Mouse (Mus musculus): ENCODE measurements around the gene Ero1lb. TPM values are rescaled to one million over a fixed set of nuclear protein-coding genes. Genes with fewer than 3 reads are reported as not detected.

The Ero1lb gene
- total and polyA plus RNA-seq, 3 experiments = 20.4 to 34.8 (median 26.6) TPM

GRCm38 (mm10) chr13:12519371-12519770 lies 46.3 kb upstream of the Ero1lb start:
- H3K79me2 ChIP-seq (replicated peaks; ENCODE audit: control insufficient read depth, extremely low read depth, insufficient read depth, poor library complexity, severe bottlenecking) = no peaks in the 10 kb centered on the region
- H3K36me3 ChIP-seq (replicated peaks in 1 of 2; ENCODE audit: control insufficient read depth in 1 of 2, insufficient read depth in 1 of 2, low read length in 1 of 2) = no peaks in the 10 kb centered on the region
- in situ Hi-C loops (cut with MboI; ENCODE audit: low pct_ligation_motif_present, low pct_unique_long_range_greater_than_20kb, low sequenced_read_pairs) (no loop called here), dilution Hi-C loops (cut with MboI; ENCODE audit: extremely low pct_ligation_motif_present, extremely low pct_unique_long_range_greater_than_20kb, low sequenced_read_pairs) (no loop called here)
- H3K9me3 ChIP-seq (replicated peaks; ENCODE audit: low read length) = no peaks in the 10 kb centered on the region
- no peak overlapping the region for H3K9ac ChIP-seq (ENCODE audit: insufficient read depth, low read depth)
- H3K27me3 ChIP-seq (replicated peaks) = no peaks in the 10 kb centered on the region
- no peak overlapping the region for H3K27ac ChIP-seq (ENCODE audit: insufficient read depth, low read depth)
- H3K4me2 ChIP-seq (ENCODE audit: insufficient read depth, low read depth, poor library complexity, severe bottlenecking) = peak overlapping the region; percentile 41; the same call in 1 of the 2 replicates
- no peak for DNase-seq (ENCODE audit: extremely low read depth)
- peaks cover 0 to 9% of the 10 kb centered on the region in 2 experiments; a peak in 1 of 4 replicates for H3K4me1 ChIP-seq (ENCODE audit: control insufficient read depth in 1 of 2, insufficient read depth in 2 of 2)
- TF ChIP-seq JUND (conservative IDR thresholded peaks at IDR 0.05; ENCODE audit: low read depth, low read length) (no peak), USF1 (IDR thresholded peaks at IDR 0.05; ENCODE audit: low read depth, low read length) (no peak), ELF1 (IDR thresholded peaks at IDR 0.05; ENCODE audit: low read depth, low read length) (no peak), ZNF384 (IDR thresholded peaks at IDR 0.05; ENCODE audit: low read depth, low read length) (no peak), RAD21 (IDR thresholded peaks at IDR 0.05; ENCODE audit: low read depth, low read length) (no peak), MAZ (IDR thresholded peaks at IDR 0.05; ENCODE audit: low read depth, low read length) (no peak), HCFC1 (IDR thresholded peaks at IDR 0.05; ENCODE audit: low read depth, low read length) (no peak), ZKSCAN1 (IDR thresholded peaks at IDR 0.05; ENCODE audit: borderline replicate concordance, low read depth, low read length) (no peak), UBTF (IDR thresholded peaks at IDR 0.05; ENCODE audit: low read depth, low read length) (no peak), RCOR1 (conservative IDR thresholded peaks at IDR 0.05; ENCODE audit: low read depth, low read length) (no peak), SIN3A (IDR thresholded peaks at IDR 0.05; ENCODE audit: low read length) (no peak), MAX (IDR thresholded peaks at IDR 0.05; ENCODE audit: low read length) (no peak), IRF4 (IDR thresholded peaks at IDR 0.05; ENCODE audit: low read depth, low read length) (no peak), MXI1 (IDR thresholded peaks at IDR 0.05; ENCODE audit: low read depth, low read length) (no peak), KAT2A (IDR thresholded peaks at IDR 0.05; ENCODE audit: insufficient replicate concordance, low read length) (no peak), POLR2A (IDR thresholded peaks at IDR 0.05; ENCODE audit: low read depth, low read length) (no peak), JUN (IDR thresholded peaks at IDR 0.05; ENCODE audit: insufficient read depth, low read depth, low read length) (no peak), TCF12 (IDR thresholded peaks at IDR 0.05; ENCODE audit: low read depth, low read length) (no peak)
- peak overlapping the region in 1 of 3 experiments; percentile 35 for H3K4me3 ChIP-seq (replicated peaks in 1 of 3; ENCODE audit: low read depth in 2 of 3, low read length in 2 of 3, poor library complexity in 1 of 3)

GRCm38 (mm10) chr13:12519955-12520584 lies 45.6 kb upstream of the Ero1lb start, which contains the start of gene Edaradd:
Gene Edaradd (minus strand): TSS chr13:12520438.
- dilution Hi-C loops (cut with MboI; ENCODE audit: extremely low pct_ligation_motif_present, extremely low pct_unique_long_range_greater_than_20kb, low sequenced_read_pairs) = no loop called here
- no peak for DNase-seq (ENCODE audit: extremely low read depth)
- H3K4me3 ChIP-seq (replicated peaks in 1 of 3; ENCODE audit: low read depth in 2 of 3, low read length in 2 of 3, poor library complexity in 1 of 3) = peak within 1 kb of the TSS in 2 of 3 experiments; percentile 28 to 60
- no peaks in the 10 kb centered on the region for H3K36me3 ChIP-seq (replicated peaks in 1 of 2; ENCODE audit: control insufficient read depth in 1 of 2, insufficient read depth in 1 of 2, low read length in 1 of 2)
- in situ Hi-C loops (cut with MboI; ENCODE audit: low pct_ligation_motif_present, low pct_unique_long_range_greater_than_20kb, low sequenced_read_pairs) = no loop called here
- no peaks in the 10 kb centered on the region for H3K9me3 ChIP-seq (replicated peaks; ENCODE audit: low read length)
- H3K27ac ChIP-seq (ENCODE audit: insufficient read depth, low read depth) = no peak within 1 kb of the TSS
- peaks cover 0 to 9% of the 10 kb centered on the region in 2 experiments; a peak in 1 of 4 replicates for H3K4me1 ChIP-seq (ENCODE audit: control insufficient read depth in 1 of 2, insufficient read depth in 2 of 2)
- H3K79me2 ChIP-seq (replicated peaks; ENCODE audit: control insufficient read depth, extremely low read depth, insufficient read depth, poor library complexity, severe bottlenecking) = no peaks in the 10 kb centered on the region
- H3K27me3 ChIP-seq (replicated peaks) = no peaks in the 10 kb centered on the region
- peak within 1 kb of the TSS; percentile 18; the same call in 1 of the 2 replicates for H3K9ac ChIP-seq (ENCODE audit: insufficient read depth, low read depth)
- TF ChIP-seq ETS1 (conservative IDR thresholded peaks at IDR 0.05; ENCODE audit: low read depth, low read length) (no peak), ELF1 (IDR thresholded peaks at IDR 0.05; ENCODE audit: low read depth, low read length) (0 out of 2 replicates have a peak, but pooled peaks have one; percentile 26), TBP (conservative IDR thresholded peaks at IDR 0.05; ENCODE audit: low read depth, low read length) (no peak), CTCF (conservative IDR thresholded peaks at IDR 0.05 in 1 of 2, IDR thresholded peaks at IDR 0.05 in 1 of 2; ENCODE audit: low read depth in 2 of 2, low read length in 2 of 2) (peak in 1 of 2 experiments; percentile 13; a peak in 1 of 4 replicates), UBTF (IDR thresholded peaks at IDR 0.05; ENCODE audit: low read depth, low read length) (no peak), SIN3A (IDR thresholded peaks at IDR 0.05; ENCODE audit: low read length) (peak; percentile 24; the same call in 1 of the 2 replicates), IRF4 (IDR thresholded peaks at IDR 0.05; ENCODE audit: low read depth, low read length) (no peak)
- peak within 1 kb of the TSS; percentile 44 for H3K4me2 ChIP-seq (ENCODE audit: insufficient read depth, low read depth, poor library complexity, severe bottlenecking)
